Mouse (Mus musculus): Measurements from ENCODE around the gene Son. TPM values are rescaled to one million over a fixed set of nuclear protein-coding genes. Genes with fewer than 3 reads are reported as not detected.
"Not testable (repeated sequence)": the region's sequence is repeated elsewhere in the genome, so short reads cannot be mapped to it uniquely, and the experiment has no call there.

The Son gene
- polyA plus RNA-seq, 1 experiment from 2014 or later, result 98.8 TPM

DNA sequence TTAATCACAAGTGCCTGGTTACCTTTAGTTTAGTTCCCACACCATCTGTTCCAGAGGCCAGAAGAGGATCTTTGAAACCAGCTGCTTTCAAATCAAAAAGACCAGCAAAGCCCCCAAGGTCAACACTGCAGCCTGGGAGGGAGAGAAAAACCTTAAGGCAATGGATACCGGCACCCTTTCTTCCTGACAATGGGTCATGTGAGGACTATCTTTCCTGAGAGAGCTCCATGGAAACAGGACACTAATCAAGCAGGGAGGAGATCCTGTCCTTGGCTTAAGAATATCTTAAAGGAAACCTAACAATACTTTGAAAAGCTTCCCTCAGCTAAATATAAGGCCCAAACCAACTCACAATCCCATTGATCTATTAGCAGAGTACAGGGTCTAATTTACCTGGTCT is 16.7 kb upstream of the Son start:
- no peaks in the 10 kb centered on the region for H3K27me3 ChIP-seq (ENCODE audit: control insufficient read depth, insufficient read depth, low read length)
- no peak for ATAC-seq (ENCODE audit: insufficient read depth, low FRiP score)
- H3K9me3 ChIP-seq (replicated peaks; ENCODE audit: control insufficient read depth, low read length), result no peaks in the 10 kb centered on the region
- H3K36me3 ChIP-seq (ENCODE audit: control insufficient read depth, insufficient read depth, low read length), result peaks cover 44% of the 10 kb centered on the region
- 60% methylated on average over 1 of the region's 1 CpGs for WGBS
- H3K27ac ChIP-seq (ENCODE audit: low read length), result no peak overlapping the region
- H3K4me2 ChIP-seq (ENCODE audit: low read depth, low read length), result no peak overlapping the region
- H3K9ac ChIP-seq (ENCODE audit: low read length), result no peak overlapping the region
- no peaks in the 10 kb centered on the region for H3K4me1 ChIP-seq (ENCODE audit: control insufficient read depth, insufficient read depth, low read length)
- no peak overlapping the region for H3K4me3 ChIP-seq (replicated peaks; ENCODE audit: low read length)

DNA sequence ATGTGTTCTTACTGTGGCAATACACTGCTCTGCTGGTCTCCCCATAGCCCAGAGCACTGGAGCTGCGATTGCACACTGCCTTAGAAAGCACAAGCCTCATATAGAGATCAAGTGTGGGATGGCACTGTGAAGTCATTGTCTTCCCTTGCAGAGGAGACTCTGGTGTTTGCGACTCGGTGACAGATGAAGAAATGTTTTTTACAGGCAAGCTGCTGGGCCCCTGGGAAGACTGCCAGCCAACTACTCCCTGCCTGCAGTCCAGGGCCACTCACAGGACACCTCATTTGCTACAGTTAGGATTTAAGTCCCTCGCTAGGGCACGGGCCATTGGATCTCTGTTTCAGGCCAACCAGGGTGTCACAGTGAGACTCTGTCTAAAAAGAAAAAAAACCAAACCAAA is 14.9 kb upstream of the Son start:
- Histone ChIP-seq H3K9ac (ENCODE audit: low read length) (no peak overlapping the region), H3K4me3 (replicated peaks; ENCODE audit: low read length) (no peak overlapping the region), H3K36me3 (ENCODE audit: control insufficient read depth, insufficient read depth, low read length) (peaks cover 47% of the 10 kb centered on the region), H3K4me1 (ENCODE audit: control insufficient read depth, insufficient read depth, low read length) (no peaks in the 10 kb centered on the region), H3K27ac (ENCODE audit: low read length) (no peak overlapping the region), H3K27me3 (ENCODE audit: control insufficient read depth, insufficient read depth, low read length) (no peaks in the 10 kb centered on the region), H3K9me3 (replicated peaks; ENCODE audit: control insufficient read depth, low read length) (no peaks in the 10 kb centered on the region), H3K4me2 (ENCODE audit: low read depth, low read length) (no peak overlapping the region)
- 87% methylated on average over 5 of the region's 5 CpGs for WGBS
- no peak for ATAC-seq (ENCODE audit: insufficient read depth, low FRiP score)

DNA sequence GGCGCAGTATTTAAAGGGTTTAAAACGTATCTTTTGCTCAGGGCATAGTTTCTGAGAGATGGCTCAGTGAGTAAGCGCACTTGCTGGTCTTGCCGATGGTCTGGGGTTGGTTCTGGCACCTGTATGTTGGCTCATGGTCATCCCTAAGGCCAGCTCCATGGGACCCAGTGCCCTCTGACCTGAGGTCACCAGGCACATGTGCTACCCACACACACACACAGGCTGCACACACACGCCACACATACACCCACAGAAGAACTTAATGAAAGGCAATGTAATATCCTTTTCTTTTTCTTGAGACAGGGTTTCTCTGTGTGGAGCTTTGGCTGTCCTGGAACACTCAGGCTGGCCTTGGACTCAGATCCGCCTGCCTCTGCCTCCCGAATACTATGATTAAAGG is 14.4 kb upstream of the Son start:
- Histone ChIP-seq H3K4me2 (ENCODE audit: low read depth, low read length) (no peak overlapping the region), H3K9me3 (replicated peaks; ENCODE audit: control insufficient read depth, low read length) (no peaks in the 10 kb centered on the region), H3K4me3 (replicated peaks; ENCODE audit: low read length) (no peak overlapping the region), H3K4me1 (ENCODE audit: control insufficient read depth, insufficient read depth, low read length) (no peaks in the 10 kb centered on the region), H3K36me3 (ENCODE audit: control insufficient read depth, insufficient read depth, low read length) (peaks cover 46% of the 10 kb centered on the region), H3K27ac (ENCODE audit: low read length) (no peak overlapping the region), H3K9ac (ENCODE audit: low read length) (no peak overlapping the region), H3K27me3 (ENCODE audit: control insufficient read depth, insufficient read depth, low read length) (no peaks in the 10 kb centered on the region)
- 92% methylated on average over 7 of the region's 7 CpGs for WGBS
- ATAC-seq (ENCODE audit: insufficient read depth, low FRiP score), result no peak

DNA sequence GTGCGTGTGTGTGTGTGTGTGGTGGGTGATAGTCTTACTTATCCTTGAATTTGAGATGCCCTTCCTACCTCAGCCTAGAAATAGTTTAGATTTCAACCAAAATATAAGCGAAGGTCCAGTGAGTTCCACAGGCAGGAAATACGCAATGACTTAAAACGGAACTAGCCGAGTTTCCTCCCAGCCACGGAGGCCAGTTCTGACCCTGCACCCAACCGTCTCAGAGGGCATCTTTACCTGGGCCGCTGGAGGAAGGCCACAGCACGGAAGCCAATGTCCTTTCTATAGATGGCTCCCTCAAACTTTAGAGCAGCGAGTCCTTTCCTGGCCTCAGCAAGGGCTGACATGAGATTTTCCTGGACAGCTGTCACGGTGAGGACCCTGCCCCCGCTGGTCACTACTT is 13.7 kb upstream of the Son start:
- 87% methylated on average over 12 of the region's 12 CpGs for WGBS

DNA sequence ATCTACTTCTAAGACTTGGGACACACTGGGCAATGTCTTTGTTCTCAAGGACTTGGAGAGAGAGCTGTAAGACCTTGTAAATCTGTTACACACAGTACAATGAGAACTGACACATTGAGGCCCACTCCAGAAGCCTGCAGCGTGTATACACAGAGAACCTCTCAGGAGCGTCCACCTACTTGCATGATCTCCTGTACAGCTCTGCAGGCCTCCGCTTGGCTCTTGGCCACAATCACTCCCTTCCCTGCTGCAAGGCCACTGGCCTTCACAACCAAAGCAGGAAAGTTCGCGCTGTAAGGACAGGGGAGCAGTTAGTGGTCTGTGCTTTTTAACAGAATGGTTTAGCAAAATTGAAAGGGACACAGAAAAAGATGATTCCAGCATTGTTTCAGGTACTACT is 8.1 kb upstream of the Son start:
- Histone ChIP-seq H3K27me3 (ENCODE audit: control insufficient read depth, insufficient read depth, low read length) (no peaks in the 10 kb centered on the region), H3K4me1 (ENCODE audit: control insufficient read depth, insufficient read depth, low read length) (no peaks in the 10 kb centered on the region), H3K36me3 (ENCODE audit: control insufficient read depth, insufficient read depth, low read length) (peaks cover 25% of the 10 kb centered on the region), H3K9me3 (replicated peaks; ENCODE audit: control insufficient read depth, low read length) (no peaks in the 10 kb centered on the region), H3K9ac (ENCODE audit: low read length) (no peak overlapping the region), H3K27ac (ENCODE audit: low read length) (no peak overlapping the region), H3K4me2 (ENCODE audit: low read depth, low read length) (no peak overlapping the region), H3K4me3 (replicated peaks; ENCODE audit: low read length) (no peak overlapping the region)
- 95% methylated on average over 5 of the region's 5 CpGs for WGBS
- no peak for ATAC-seq (ENCODE audit: insufficient read depth, low FRiP score)

More for the DNA sequence above, 13.7 kb upstream of the Son start:
- Histone ChIP-seq H3K36me3 (ENCODE audit: control insufficient read depth, insufficient read depth, low read length) (peaks cover 39% of the 10 kb centered on the region), H3K4me3 (replicated peaks; ENCODE audit: low read length) (no peak overlapping the region), H3K4me2 (ENCODE audit: low read depth, low read length) (no peak overlapping the region), H3K27me3 (ENCODE audit: control insufficient read depth, insufficient read depth, low read length) (no peaks in the 10 kb centered on the region), H3K27ac (ENCODE audit: low read length) (no peak overlapping the region), H3K9ac (ENCODE audit: low read length) (no peak overlapping the region), H3K4me1 (ENCODE audit: control insufficient read depth, insufficient read depth, low read length) (no peaks in the 10 kb centered on the region), H3K9me3 (replicated peaks; ENCODE audit: control insufficient read depth, low read length) (no peaks in the 10 kb centered on the region)
- no peak for ATAC-seq (ENCODE audit: insufficient read depth, low FRiP score)

DNA sequence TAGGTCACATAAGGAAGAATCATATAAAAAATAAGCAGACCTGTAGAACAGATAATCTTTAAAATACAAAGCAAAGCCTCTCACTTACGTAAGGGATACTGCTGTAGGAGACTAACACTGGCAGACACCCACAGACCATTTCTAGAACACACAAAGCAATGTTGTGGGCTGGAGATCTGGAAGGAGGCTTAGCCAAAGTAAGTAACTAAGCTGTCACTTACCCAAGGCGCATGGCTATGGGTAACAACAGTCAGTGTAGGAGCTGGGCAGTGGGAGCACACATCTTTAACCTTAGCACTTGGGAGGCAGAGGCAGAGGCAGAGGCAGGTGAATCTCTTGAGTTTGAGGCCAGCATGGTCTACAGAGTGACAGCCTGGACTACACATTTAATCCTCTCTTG is 7.7 kb upstream of the Son start:
- Histone ChIP-seq H3K4me3 (replicated peaks; ENCODE audit: low read length) (no peak overlapping the region), H3K36me3 (ENCODE audit: control insufficient read depth, insufficient read depth, low read length) (peaks cover 25% of the 10 kb centered on the region), H3K27ac (ENCODE audit: low read length) (no peak overlapping the region), H3K9me3 (replicated peaks; ENCODE audit: control insufficient read depth, low read length) (no peaks in the 10 kb centered on the region), H3K27me3 (ENCODE audit: control insufficient read depth, insufficient read depth, low read length) (no peaks in the 10 kb centered on the region), H3K4me1 (ENCODE audit: control insufficient read depth, insufficient read depth, low read length) (no peaks in the 10 kb centered on the region), H3K9ac (ENCODE audit: low read length) (no peak overlapping the region), H3K4me2 (ENCODE audit: low read depth, low read length) (no peak overlapping the region)
- ATAC-seq (ENCODE audit: insufficient read depth, low FRiP score), result no peak
- 92% methylated on average over 2 of the region's 2 CpGs for WGBS

DNA sequence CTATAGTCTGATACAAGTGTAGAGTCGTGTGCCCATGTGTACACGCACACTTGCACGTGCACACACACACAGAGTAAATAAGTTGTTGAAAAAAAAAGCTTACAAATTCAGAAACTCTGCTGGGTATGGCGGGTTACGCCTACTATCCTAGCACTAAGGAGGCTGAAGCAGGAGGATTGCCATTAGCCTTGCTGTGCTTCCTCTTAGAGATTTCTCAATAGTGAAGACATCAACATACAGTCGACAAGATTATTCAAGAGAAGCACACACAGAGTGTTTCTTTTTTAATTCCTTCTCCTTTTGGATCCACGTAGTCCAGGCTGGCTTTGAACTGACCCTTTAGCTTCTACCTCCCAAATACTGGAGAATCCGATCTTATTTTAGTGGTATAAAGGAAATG is 7.1 kb upstream of the Son start:
- Histone ChIP-seq H3K27me3 (ENCODE audit: control insufficient read depth, insufficient read depth, low read length) (no peaks in the 10 kb centered on the region), H3K9me3 (replicated peaks; ENCODE audit: control insufficient read depth, low read length) (no peaks in the 10 kb centered on the region), H3K4me2 (ENCODE audit: low read depth, low read length) (no peak overlapping the region), H3K9ac (ENCODE audit: low read length) (no peak overlapping the region), H3K27ac (ENCODE audit: low read length) (no peak overlapping the region), H3K36me3 (ENCODE audit: control insufficient read depth, insufficient read depth, low read length) (peaks cover 22% of the 10 kb centered on the region), H3K4me1 (ENCODE audit: control insufficient read depth, insufficient read depth, low read length) (no peaks in the 10 kb centered on the region), H3K4me3 (replicated peaks; ENCODE audit: low read length) (no peak overlapping the region)
- 91% methylated on average over 8 of the region's 8 CpGs for WGBS
- ATAC-seq (ENCODE audit: insufficient read depth, low FRiP score), result no peak

DNA sequence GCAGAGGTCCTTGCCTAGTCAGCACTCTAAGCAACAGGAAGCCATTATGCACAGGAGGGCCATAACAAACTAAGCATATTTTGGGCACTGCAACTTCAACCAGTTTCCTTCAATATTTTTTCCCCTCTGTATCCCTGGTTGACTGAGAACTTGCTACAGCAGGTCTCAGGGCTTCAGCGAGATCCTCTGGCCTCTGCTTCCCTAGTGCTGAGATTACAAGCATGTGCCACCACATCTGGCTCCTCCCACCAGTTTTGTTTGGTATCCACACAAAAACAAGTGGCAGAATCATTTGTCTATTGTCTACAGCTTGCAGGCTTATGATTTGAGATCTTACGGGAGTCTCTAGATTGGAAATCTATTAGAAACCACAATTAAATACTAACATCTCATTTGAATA is 2.4 kb upstream of the Son start:
- Histone ChIP-seq H3K4me2 (ENCODE audit: low read depth, low read length) (no peak overlapping the region), H3K36me3 (ENCODE audit: control insufficient read depth, insufficient read depth, low read length) (peaks cover 7% of the 10 kb centered on the region; the same call in 1 of the 2 replicates), H3K27ac (ENCODE audit: low read length) (no peak overlapping the region), H3K4me1 (ENCODE audit: control insufficient read depth, insufficient read depth, low read length) (peaks cover 4% of the 10 kb centered on the region), H3K27me3 (ENCODE audit: control insufficient read depth, insufficient read depth, low read length) (no peaks in the 10 kb centered on the region), H3K4me3 (replicated peaks; ENCODE audit: low read length) (no peak overlapping the region), H3K9me3 (replicated peaks; ENCODE audit: control insufficient read depth, low read length) (no peaks in the 10 kb centered on the region), H3K9ac (ENCODE audit: low read length) (no peak overlapping the region)
- ATAC-seq (ENCODE audit: insufficient read depth, low FRiP score), result no peak
- 79% methylated on average over 2 of the region's 2 CpGs for WGBS

DNA sequence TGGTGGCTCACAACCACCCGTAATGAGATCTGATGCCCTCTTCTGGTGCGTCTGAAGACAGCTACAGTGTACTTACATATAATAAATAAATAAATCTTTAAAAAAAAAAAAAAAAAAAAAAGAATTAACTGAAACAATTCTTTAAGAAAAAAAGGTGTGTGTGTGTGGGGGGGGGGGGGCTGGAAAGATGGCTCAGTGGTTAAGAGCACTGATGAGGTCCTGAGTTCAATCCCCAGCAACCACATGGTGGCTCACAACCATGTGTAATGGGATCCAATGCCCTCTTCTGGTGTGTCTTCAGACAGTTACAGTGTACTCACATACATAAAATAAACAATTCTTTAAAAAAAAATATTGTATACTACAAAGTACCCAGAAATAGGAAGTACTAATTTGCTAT is 1.9 kb upstream of the Son start:
- not testable (repeated sequence) for ATAC-seq (ENCODE audit: insufficient read depth, low FRiP score); H3K27me3 ChIP-seq (ENCODE audit: control insufficient read depth, insufficient read depth, low read length); H3K9me3 ChIP-seq (replicated peaks; ENCODE audit: control insufficient read depth, low read length); H3K4me1 ChIP-seq (ENCODE audit: control insufficient read depth, insufficient read depth, low read length); H3K4me2 ChIP-seq (ENCODE audit: low read depth, low read length); H3K36me3 ChIP-seq (ENCODE audit: control insufficient read depth, insufficient read depth, low read length); H3K9ac ChIP-seq (ENCODE audit: low read length); H3K27ac ChIP-seq (ENCODE audit: low read length); H3K4me3 ChIP-seq (replicated peaks; ENCODE audit: low read length)
- no CpG with 5 or more reads among the region's 2 CpGs for WGBS

Data from stomach, embryonic 16.5 days (tissue).